Mouse (Mus musculus): Measurements from ENCODE around the gene Flywch1.

Gene Flywch1

DNA sequence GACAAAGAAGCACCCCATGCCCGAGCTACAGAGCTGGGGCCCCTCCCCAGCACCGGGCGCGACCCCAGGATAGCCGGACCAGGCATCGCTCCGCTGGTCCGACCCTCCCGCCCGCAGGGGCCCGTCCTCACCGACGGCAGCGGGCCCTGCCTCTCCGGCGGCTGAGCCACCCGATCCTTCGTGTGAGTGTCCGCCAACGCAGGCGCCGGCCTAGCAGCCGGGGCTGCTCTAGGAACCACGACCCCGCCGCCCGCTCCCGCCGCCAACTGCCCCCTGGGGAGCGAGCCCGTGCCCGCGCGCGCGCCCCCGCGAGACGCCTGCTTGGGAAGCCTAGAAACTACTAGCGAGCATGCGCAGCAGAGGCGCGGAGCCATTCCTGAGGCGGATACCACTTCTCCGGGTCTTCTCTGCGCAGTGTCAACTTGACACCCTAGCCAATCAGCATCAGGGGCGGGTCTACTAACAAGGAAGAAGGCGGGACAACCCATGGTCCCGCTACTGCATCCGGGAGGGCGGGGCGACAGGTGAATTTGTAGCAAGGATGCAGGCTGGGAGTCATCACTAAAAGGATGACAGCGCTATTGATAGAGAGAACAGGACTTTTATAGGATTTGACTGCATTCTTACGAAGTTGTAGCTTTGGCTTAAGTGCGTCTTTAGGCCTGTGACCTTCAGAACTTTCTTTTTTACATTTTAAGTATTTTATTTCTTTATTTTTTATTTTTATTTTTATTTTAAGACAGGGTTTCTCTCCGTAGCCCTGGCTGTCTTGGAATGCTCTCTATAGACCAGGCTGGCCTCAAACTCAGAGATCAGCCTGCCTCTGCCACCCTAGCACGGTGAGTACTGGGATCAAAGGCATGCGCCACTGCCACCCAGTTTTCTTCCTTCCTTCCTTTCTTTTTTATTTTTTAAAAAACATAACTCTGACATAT lies at the start of gene Flywch1:
Flywch1 (minus strand) TSS at position 319 of the 935 bp plus-strand sequence.
- CTCF ChIA-PET: interaction anchor here (1.2 kb wide), 1 partner anchor 32 kb away, joined by 3 read pairs; no protein-coding TSS in a partner anchor

- CTCF ChIA-PET: no interaction called here
Observed at GRCm38 (mm10) chr17:23820731-23821130, 49.3 kb upstream of the Flywch1 start.

DNA sequence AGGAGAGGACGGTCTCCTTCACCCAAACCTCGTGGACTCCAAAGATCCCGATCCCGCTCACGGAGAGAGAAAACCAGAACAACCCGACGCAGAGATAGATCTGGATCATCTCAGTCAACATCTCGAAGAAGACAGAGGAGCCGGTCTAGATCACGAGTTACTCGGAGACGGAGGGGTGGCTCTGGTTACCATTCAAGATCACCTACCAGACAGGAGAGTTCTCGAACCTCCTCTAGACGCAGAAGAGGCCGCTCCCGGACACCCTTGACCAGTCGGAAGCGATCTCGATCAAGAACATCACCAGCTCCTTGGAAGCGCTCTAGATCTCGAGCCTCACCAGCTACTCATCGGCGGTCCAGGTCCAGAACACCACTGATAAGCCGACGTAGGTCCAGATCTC lies 47.8 kb upstream of the Flywch1 start:
- CTCF ChIA-PET: no interaction called here

GRCm38 (mm10) chr17:23818579-23818978 lies 47.2 kb upstream of the Flywch1 start:
- CTCF ChIA-PET: no interaction called here

DNA sequence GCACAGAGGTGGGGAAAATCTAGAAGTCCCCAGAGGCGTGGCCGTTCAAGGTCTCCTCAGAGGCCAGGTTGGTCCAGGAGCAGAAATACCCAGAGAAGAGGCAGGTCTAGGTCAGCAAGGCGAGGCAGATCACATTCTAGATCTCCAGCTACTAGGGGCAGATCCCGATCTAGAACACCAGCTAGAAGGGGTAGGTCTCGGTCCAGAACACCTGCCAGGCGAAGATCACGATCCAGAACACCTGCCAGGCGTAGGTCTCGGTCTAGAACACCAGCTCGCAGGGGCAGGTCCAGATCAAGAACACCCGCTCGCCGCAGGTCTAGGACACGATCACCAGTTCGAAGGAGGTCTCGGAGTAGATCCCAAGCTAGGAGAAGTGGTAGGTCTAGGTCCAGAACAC lies 44.2 kb upstream of the Flywch1 start:
- CTCF ChIA-PET: no interaction called here

DNA sequence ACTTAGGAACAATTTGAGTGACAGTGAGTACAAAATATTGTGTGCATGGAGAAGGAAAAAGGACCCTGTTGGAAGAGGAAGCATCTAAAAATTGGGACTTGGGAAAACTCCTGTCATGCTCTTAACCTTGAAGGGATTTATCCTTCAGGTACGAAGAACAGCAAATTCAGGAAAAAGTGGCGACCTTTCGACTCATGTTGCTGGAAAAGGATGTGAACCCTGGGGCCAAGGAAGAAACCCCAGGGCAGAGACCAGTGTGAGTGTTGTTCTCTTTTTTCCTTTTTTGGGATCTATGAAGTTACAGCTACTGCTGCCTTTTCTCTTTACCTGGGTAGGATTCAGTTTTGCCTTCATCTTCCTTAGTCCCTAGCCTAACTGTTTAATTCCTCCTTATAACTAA lies 36.5 kb upstream of the Flywch1 start:
- CTCF ChIA-PET: no interaction called here

DNA sequence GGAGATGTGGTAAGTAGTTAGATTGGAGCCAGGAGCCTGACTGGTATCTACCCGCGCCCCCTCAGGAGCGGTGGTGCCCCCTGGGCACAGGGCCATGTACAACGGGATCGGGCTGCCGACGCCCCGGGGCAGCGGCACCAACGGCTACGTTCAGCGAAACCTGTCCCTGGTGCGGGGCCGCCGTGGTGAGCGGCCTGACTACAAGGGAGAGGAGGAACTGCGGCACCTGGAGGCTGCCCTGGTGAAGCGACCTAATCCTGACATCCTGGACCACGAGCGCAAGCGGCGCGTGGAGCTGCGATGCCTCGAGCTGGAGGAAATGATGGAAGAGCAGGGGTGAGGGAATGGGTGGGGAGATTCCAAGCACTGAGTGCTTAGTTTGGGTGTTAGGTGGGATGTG lies 35.5 kb upstream of the Flywch1 start:
- CTCF ChIA-PET: no interaction called here

DNA sequence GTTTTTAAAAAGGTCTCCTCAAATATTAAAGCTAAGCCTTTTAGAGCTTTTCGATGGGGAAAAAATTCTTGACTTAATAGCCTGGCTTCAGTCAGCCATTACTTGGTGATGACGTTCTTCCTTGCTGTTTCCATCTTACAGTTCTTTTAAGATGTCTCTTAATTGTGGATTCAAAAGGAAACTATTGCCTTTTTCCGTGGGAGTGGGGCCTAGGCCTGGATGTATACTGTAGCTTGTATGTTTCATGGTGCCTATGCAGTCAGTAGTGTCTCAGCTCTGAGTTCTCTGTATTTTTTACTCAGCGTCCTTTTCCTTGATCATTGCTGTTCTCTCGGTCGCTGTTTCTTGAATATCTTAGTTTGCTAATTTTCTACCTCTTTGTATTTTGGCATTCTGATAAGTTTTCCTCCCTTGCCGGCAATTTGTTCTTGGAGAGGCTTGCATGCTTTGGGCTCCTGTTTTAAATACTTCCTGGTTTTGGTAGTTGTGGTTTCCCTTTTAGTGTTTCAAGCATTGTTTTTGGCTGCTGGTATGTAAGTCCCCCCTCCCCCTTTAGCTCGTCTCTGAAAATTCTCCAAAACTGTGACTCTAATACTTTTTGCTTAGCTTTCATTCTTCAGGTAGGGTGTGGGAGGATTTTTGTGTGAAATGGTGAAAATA lies 33.2 kb upstream of the Flywch1 start:
- CTCF ChIA-PET: interaction anchor here (0.6 to 0.8 kb wide), 3 partner anchors 9 to 57 kb away, joined by 3 to 7 read pairs (median 5); no protein-coding TSS in a partner anchor

DNA sequence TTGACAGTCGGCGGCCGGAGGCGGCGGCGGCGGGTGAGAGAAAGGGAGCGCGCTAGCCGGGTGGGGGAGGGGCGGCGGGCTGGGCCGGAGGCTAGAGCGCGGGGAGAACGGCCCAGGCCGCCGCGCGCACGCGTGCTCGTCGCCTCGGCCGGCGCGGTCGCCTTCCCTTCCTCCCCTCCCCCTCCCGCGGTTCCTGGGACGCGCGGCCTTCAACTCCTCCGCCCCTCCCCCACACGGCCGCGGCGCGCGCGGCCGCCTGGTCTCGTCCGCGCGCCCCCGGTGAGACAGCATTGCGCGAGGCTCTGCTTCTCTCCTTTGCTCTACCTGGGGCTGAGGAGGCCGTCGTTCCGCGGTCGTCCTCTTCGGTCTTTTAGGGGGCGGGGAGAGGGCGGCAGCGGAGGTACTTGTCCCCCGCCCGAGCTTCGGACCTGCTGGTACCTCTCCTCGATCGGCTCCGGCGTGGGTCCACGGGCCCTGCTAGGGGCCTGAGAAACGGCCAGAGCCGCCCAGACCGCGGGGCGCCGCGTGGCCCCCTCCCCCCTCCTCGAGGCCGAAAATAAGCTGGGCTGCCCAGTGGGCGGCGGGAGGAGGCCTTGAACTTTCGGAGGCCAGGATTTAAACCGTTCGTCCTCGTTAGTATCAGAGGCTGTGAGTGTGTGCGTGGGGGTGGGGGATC lies 32.1 kb upstream of the Flywch1 start:
- CTCF ChIA-PET: interaction anchor here (0.7 kb wide), 2 partner anchors 9 to 77 kb away, joined by 6 to 8 read pairs; no protein-coding TSS in a partner anchor

DNA sequence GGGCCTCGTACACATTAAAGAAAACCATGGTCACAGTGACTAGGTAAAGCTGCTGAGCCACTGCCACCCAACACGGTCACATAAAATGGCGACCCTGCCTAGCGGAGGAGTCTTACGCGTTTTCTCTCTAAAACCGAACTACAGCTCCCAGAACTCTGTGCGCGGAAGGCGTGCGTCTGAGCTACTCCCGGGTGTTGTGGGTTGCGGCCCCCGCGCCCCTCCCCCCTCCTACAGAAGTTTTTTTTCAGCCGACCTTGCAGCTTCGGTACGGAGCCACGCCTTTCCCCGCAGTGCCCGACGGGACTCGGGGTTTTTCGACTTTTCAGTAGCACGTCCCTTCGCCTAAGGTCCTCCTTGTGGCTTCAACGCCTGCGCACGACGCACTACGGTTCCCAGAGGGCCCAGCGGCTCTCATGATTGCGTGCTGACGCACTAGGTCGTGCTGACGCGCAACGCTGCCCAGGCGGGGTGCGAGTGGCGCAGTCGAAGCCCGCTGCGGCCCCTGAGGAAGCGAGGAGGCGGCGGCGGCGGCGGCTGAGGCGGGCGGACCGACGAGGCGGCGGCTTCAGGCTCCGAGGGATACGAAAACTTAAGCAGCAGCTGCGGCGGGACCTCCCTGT lies 31.5 kb upstream of the Flywch1 start:
- CTCF ChIA-PET: interaction anchor here (0.7 kb wide), 1 partner anchor 10 kb away, joined by 6 read pairs; no protein-coding TSS in a partner anchor

GRCm38 (mm10) chr17:23801627-23802026 lies 30.2 kb upstream of the Flywch1 start:
- CTCF ChIA-PET: no interaction called here

- CTCF ChIA-PET: no interaction called here
Observed at GRCm38 (mm10) chr17:23797316-23797715, 25.9 kb upstream of the Flywch1 start.

DNA sequence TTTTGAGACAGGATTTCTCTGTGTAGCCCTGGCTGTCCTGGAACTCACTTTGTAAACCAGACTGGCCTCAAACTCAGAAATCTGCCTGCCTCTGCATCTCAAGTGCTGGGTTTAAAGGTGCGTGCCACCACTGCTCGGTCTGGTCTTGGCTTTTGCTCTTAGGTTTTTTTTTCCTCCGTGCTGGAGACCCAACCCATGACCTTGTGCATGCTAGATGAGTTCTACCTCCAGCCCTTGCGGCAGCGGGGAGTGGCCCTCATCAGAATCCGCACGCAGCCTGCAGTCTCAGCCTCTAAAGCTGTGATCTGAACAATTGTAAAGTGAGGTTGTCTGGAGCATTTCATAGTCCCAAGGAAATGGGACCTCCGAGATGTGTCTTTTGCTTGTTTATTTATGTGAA lies 23.9 kb upstream of the Flywch1 start:
- CTCF ChIA-PET: no interaction called here

- CTCF ChIA-PET: no interaction called here
Observed at GRCm38 (mm10) chr17:23791079-23791357, 19.6 kb upstream of the Flywch1 start.

DNA sequence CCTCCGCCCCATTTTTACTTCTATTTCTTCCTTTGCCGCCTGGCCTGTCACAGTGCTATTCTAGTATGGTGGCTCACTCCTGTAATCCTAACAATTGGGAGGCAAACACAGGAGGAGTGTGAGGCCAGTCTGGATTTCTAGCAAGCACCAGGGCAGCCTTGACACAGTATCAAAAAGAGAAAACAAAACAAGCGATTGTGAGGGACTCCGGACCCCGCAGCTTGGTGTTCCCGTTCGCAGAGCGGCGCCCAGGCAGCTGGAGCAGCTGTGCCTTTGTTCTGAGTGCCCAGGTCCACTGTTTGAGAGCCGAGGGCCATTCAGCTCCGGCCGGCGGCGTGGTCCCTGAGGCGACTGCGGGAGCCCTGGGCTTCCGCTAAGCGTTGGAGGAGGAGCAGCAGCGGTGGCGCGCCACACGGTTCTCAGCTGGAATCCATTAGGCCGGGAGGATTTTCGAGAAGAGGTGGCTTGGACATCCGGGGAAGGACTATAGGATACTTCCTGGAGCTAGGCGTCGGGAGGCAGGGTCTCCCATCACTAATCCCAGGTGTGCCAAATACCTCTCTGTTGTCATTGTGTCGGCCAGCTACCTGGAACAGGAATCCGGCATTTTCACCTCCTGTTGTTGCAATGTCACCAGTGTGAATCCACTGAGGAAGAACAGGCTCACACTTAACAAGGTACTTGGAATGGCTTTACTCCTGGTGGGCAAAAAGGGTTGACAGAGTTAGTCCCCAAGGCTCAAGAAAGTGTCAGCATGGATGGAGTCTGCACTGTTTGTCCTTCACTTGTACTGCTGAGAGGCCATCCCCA lies 19.1 kb upstream of the Flywch1 start, which contains the start of gene Srrm2:
Srrm2 (plus strand) TSS at position 264 of the 810 bp plus-strand sequence.
- CTCF ChIA-PET: no interaction called here

DNA sequence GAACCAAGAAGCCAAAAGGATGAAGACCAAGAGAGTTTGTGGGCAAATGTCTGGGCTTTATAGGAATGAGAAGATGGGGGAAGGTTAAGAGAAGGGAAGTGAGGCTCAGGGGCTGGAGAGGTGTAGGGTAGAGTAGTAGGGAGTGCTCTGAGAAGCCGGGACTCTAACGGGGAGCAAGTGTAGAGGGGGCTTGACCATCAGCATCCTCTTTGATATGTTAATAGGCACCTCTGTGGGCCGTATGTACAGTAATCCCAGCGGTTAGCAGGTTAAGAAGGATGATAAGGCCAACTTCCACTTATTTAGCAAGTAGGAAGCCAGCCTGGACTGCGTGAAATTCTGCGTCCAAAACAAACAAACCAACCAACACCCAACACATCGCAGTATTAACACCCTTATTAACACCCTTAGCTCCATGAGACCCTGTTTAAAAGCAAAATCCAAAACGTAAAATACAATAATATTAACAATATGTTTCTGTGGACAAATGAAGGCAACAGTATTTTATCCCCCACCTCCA lies 18.4 kb upstream of the Flywch1 start:
- CTCF ChIA-PET: no interaction called here

DNA sequence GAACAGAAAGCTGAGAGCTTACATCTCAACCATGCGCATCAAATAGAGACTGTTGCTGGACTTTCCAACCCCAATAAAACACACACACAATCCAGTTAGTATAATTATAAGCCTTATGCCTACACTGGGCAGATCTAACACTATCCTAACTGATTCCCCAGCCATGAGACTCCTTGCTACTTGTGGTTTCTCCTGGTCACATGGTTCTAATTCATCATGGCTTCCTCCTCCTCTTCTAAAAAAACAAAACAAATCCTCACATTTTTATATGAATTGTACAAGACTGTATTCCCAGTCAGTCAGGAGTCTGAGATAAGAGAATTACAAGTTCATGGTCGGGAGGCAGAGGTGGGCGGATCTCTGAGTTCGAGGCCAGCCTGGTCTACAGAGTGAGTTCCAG lies 17.6 kb upstream of the Flywch1 start:
- CTCF ChIA-PET: no interaction called here

DNA sequence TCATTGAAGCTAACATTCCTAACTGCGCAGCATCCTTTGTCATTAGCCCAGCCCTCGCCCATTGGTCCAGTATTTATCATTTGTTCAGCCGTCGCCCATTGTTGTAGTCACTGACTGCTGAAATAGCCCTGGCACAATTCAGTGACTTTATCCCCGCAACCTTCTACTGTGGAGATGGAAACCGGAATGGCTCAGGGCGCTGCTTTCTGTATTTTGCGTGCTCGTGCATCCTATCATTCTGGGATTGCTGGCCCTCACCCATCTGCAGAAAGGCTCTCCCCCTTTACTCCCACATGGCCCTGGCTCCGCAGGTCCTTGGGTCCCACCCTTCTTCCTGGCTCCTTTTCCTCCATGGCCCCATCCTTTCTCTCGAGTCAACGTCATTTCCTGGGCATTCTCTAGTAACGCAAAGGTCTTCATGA lies 15.1 kb upstream of the Flywch1 start:
- CTCF ChIA-PET: no interaction called here

DNA sequence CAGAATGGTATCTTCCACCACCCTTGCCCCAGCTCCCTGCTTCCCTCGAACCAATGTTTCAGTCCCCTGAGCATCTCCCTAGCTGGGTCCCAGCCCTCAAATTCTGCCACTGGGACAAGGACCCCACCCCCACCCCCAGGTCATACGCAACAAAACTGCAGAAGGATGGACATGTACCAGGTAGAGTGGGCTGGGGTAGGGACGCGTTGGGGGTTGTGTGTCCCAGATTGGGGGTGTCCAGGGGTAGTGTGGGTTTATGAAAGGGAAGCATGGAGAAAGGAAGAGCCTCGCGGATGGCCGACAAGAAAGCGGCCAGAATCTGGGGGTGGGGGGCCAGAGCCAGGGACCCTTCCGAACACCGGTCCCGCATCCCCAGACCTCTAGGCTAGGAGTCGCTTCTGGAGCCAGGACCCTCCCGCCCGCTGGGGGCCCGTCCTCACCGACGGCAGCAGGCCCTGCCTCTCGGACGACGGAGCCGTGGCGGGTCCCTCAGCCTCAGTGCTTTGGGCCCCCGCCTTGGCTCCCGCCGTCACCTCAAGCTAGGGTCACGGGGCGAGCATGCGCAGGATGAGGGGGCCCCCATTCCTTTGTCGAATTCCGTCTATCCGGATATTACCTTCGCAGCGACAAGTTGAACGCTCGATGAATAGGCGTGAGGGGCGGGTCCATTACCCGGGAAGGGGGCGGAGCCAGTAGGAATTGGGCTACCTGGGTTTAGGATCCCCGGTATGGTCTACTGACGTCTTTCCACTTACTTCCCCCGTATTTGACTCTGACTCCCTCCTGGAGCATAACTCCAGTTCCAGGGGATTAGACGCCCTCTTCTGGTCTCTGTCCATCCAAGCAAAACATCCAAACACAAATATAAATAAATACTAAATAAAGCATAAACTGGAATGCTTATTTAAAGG lies 14.4 kb upstream of the Flywch1 start, which contains the start of gene Flywch2:
Flywch2 (minus strand) TSS at position 521 of the 911 bp plus-strand sequence.
- CTCF ChIA-PET: no interaction called here

GRCm38 (mm10) chr17:23783352-23783751 lies 11.9 kb upstream of the Flywch1 start:
- CTCF ChIA-PET: no interaction called here

Measured in spleen, embryonic (tissue).